Mouse (Mus musculus): ENCODE data around the gene Foxp1. TPM values are rescaled to one million over a fixed set of nuclear protein-coding genes. Genes with fewer than 3 reads are reported as not detected.
A peak's percentile ranks its signal among the peaks of the same experiment; 100 is the strongest.

Gene Foxp1
- polyA plus RNA-seq, 2 experiments = 101 to 166 TPM

GRCm38 (mm10) chr6:99013119-99013865 lies 509.2 kb downstream of the Foxp1 start:
- no peak for ATAC-seq (ENCODE audit: low FRiP score, low read depth)
- Histone ChIP-seq H3K9ac (ENCODE audit: low read depth, low read length, severe bottlenecking) (no peak overlapping the region), H3K9me3 (ENCODE audit: control insufficient read depth, low read length) (0 out of 2 replicates have a peak, but pooled peaks cover 4% of the 10 kb centered on the region), H3K4me3 (replicated peaks; ENCODE audit: low read length) (no peak overlapping the region), H3K36me3 (ENCODE audit: control insufficient read depth, insufficient read depth, low read length) (peaks cover 45% of the 10 kb centered on the region), H3K4me2 (replicated peaks; ENCODE audit: low read depth, low read length, severe bottlenecking) (no peak overlapping the region), H3K27ac (replicated peaks; ENCODE audit: low read depth, low read length) (peak overlapping the region; percentile 40; the same call in 1 of the 2 replicates), H3K27me3 (ENCODE audit: control insufficient read depth, insufficient read depth, low read length) (no peaks in the 10 kb centered on the region), H3K4me1 (ENCODE audit: control insufficient read depth, insufficient read depth, low read length) (peaks cover 14% of the 10 kb centered on the region)
- TF ChIP-seq POLR2A (IDR thresholded peaks at IDR 0.05; ENCODE audit: borderline replicate concordance, extremely low read depth, insufficient read depth, insufficient read length) = no peak
- DNase-seq (ENCODE audit: low spot score) = peak; percentile 52
- WGBS = 35% methylated on average over 14 of the region's 14 CpGs

GRCm38 (mm10) chr6:99011895-99012584 lies 510.5 kb downstream of the Foxp1 start:
- WGBS = 59% methylated on average over 8 of the region's 8 CpGs

GRCm38 (mm10) chr6:99009771-99010170 lies 512.8 kb downstream of the Foxp1 start:
- no peak for TF ChIP-seq POLR2A (IDR thresholded peaks at IDR 0.05; ENCODE audit: borderline replicate concordance, extremely low read depth, insufficient read depth, insufficient read length)
- ATAC-seq (ENCODE audit: low FRiP score, low read depth) (no peak), DNase-seq (ENCODE audit: low spot score) (no peak)
- Histone ChIP-seq H3K4me1 (ENCODE audit: control insufficient read depth, insufficient read depth, low read length) (peaks cover 14% of the 10 kb centered on the region), H3K9ac (ENCODE audit: low read depth, low read length, severe bottlenecking) (no peak overlapping the region), H3K4me3 (replicated peaks; ENCODE audit: low read length) (no peak overlapping the region), H3K27me3 (ENCODE audit: control insufficient read depth, insufficient read depth, low read length) (no peaks in the 10 kb centered on the region), H3K36me3 (ENCODE audit: control insufficient read depth, insufficient read depth, low read length) (peaks cover 66% of the 10 kb centered on the region), H3K4me2 (replicated peaks; ENCODE audit: low read depth, low read length, severe bottlenecking) (no peak overlapping the region), H3K27ac (replicated peaks; ENCODE audit: low read depth, low read length) (no peak overlapping the region), H3K9me3 (ENCODE audit: control insufficient read depth, low read length) (0 out of 2 replicates have a peak, but pooled peaks cover 4% of the 10 kb centered on the region)
- 36% methylated on average over 10 of the region's 10 CpGs for WGBS

More at GRCm38 (mm10) chr6:99011895-99012584, 510.5 kb downstream of the Foxp1 start:
- H3K27me3 ChIP-seq (ENCODE audit: control insufficient read depth, insufficient read depth, low read length) = no peaks in the 10 kb centered on the region
- no peak for ATAC-seq (ENCODE audit: low FRiP score, low read depth)
- H3K4me2 ChIP-seq (replicated peaks; ENCODE audit: low read depth, low read length, severe bottlenecking) = no peak overlapping the region
- H3K27ac ChIP-seq (replicated peaks; ENCODE audit: low read depth, low read length) = no peak overlapping the region
- peaks cover 14% of the 10 kb centered on the region for H3K4me1 ChIP-seq (ENCODE audit: control insufficient read depth, insufficient read depth, low read length)
- peaks cover 58% of the 10 kb centered on the region for H3K36me3 ChIP-seq (ENCODE audit: control insufficient read depth, insufficient read depth, low read length)
- H3K4me3 ChIP-seq (replicated peaks; ENCODE audit: low read length) = no peak overlapping the region
- 0 out of 2 replicates have a peak, but pooled peaks cover 4% of the 10 kb centered on the region for H3K9me3 ChIP-seq (ENCODE audit: control insufficient read depth, low read length)
- TF ChIP-seq POLR2A (IDR thresholded peaks at IDR 0.05; ENCODE audit: borderline replicate concordance, extremely low read depth, insufficient read depth, insufficient read length) = no peak
- no peak for DNase-seq (ENCODE audit: low spot score)
- no peak overlapping the region for H3K9ac ChIP-seq (ENCODE audit: low read depth, low read length, severe bottlenecking)

GRCm38 (mm10) chr6:99008565-99008964 lies 514.0 kb downstream of the Foxp1 start:
- Histone ChIP-seq H3K4me2 (replicated peaks; ENCODE audit: low read depth, low read length, severe bottlenecking) (no peak overlapping the region), H3K9me3 (ENCODE audit: control insufficient read depth, low read length) (0 out of 2 replicates have a peak, but pooled peaks cover 4% of the 10 kb centered on the region), H3K27me3 (ENCODE audit: control insufficient read depth, insufficient read depth, low read length) (no peaks in the 10 kb centered on the region), H3K4me3 (replicated peaks; ENCODE audit: low read length) (no peak overlapping the region), H3K9ac (ENCODE audit: low read depth, low read length, severe bottlenecking) (no peak overlapping the region), H3K36me3 (ENCODE audit: control insufficient read depth, insufficient read depth, low read length) (peaks cover 65% of the 10 kb centered on the region), H3K27ac (replicated peaks; ENCODE audit: low read depth, low read length) (no peak overlapping the region), H3K4me1 (ENCODE audit: control insufficient read depth, insufficient read depth, low read length) (peaks cover 7% of the 10 kb centered on the region; the same call in 1 of the 2 replicates)
- 98% methylated on average over 1 of the region's 1 CpGs for WGBS
- ATAC-seq (ENCODE audit: low FRiP score, low read depth) (no peak), DNase-seq (ENCODE audit: low spot score) (no peak)
- TF ChIP-seq POLR2A (IDR thresholded peaks at IDR 0.05; ENCODE audit: borderline replicate concordance, extremely low read depth, insufficient read depth, insufficient read length) = no peak

GRCm38 (mm10) chr6:99007542-99007941 lies 515.0 kb downstream of the Foxp1 start:
- peaks cover 70% of the 10 kb centered on the region for H3K36me3 ChIP-seq (ENCODE audit: control insufficient read depth, insufficient read depth, low read length)
- no peak overlapping the region for H3K4me3 ChIP-seq (replicated peaks; ENCODE audit: low read length)
- H3K27me3 ChIP-seq (ENCODE audit: control insufficient read depth, insufficient read depth, low read length) = no peaks in the 10 kb centered on the region
- no peak for TF ChIP-seq POLR2A (IDR thresholded peaks at IDR 0.05; ENCODE audit: borderline replicate concordance, extremely low read depth, insufficient read depth, insufficient read length)
- H3K9ac ChIP-seq (ENCODE audit: low read depth, low read length, severe bottlenecking) = no peak overlapping the region
- no peak overlapping the region for H3K4me2 ChIP-seq (replicated peaks; ENCODE audit: low read depth, low read length, severe bottlenecking)
- no peak overlapping the region for H3K27ac ChIP-seq (replicated peaks; ENCODE audit: low read depth, low read length)
- no peak for ATAC-seq (ENCODE audit: low FRiP score, low read depth)
- 81% methylated on average over 6 of the region's 6 CpGs for WGBS
- no peaks in the 10 kb centered on the region for H3K4me1 ChIP-seq (ENCODE audit: control insufficient read depth, insufficient read depth, low read length)
- DNase-seq (ENCODE audit: low spot score) = no peak
- 0 out of 2 replicates have a peak, but pooled peaks cover 4% of the 10 kb centered on the region for H3K9me3 ChIP-seq (ENCODE audit: control insufficient read depth, low read length)
